Mouse (Mus musculus) embryonic facial prominence, embryonic 13.5 days (tissue): ENCODE measurements around the gene Ssr3. TPM values are rescaled to one million over a fixed set of nuclear protein-coding genes. Genes with fewer than 3 reads are reported as not detected.

Source experiments
- ATAC-seq: fragments of 200-750 bp; cut with Nextera tagmentation; 2 replicates; pipeline ENCODE4 v1.8.0; 2017; ENCODE audit warnings: low read depth; ENCODE audit not compliant: insufficient number of reproducible peaks, insufficient read depth, low FRiP score, low TSS enrichment
- H3K27ac ChIP-seq: fragments of 300-500 bp; sonication (generic); 2 replicates; pipeline ENCODE4 v1.5.1; 2015; ENCODE audit warnings: moderate library complexity, mild to moderate bottlenecking, inconsistent platforms
- H3K27me3 ChIP-seq: fragments of 300-500 bp; sonication (generic); 2 replicates; pipeline ENCODE4 v1.6.1; 2015; ENCODE audit warnings: mild to moderate bottlenecking, inconsistent platforms
- H3K36me3 ChIP-seq: fragments of 300-500 bp; sonication (generic); 2 replicates; pipeline ENCODE4 v1.6.1; 2015; ENCODE audit warnings: mild to moderate bottlenecking, inconsistent platforms
- H3K4me1 ChIP-seq: fragments of 300-500 bp; sonication (generic); 2 replicates; pipeline ENCODE4 v1.6.1; 2015; ENCODE audit warnings: inconsistent platforms
- H3K4me2 ChIP-seq: fragments of 300-500 bp; sonication (generic); 2 replicates; pipeline ENCODE4 v1.6.1; 2015; ENCODE audit warnings: moderate library complexity, mild to moderate bottlenecking, inconsistent platforms
- H3K4me3 ChIP-seq: fragments of 300-500 bp; sonication (generic); 2 replicates; pipeline ENCODE4 v1.5.1; 2015; ENCODE audit warnings: mild to moderate bottlenecking, inconsistent platforms
- H3K9ac ChIP-seq: fragments of 300-500 bp; sonication (generic); 2 replicates; pipeline ENCODE4 v1.6.1; 2015; ENCODE audit warnings: mild to moderate bottlenecking, inconsistent platforms
- H3K9me3 ChIP-seq: fragments of 300-500 bp; sonication (generic); 2 replicates; pipeline ENCODE4 v1.6.1; 2016; ENCODE audit warnings: inconsistent platforms
- WGBS: fragments of 180-500 bp; shearing (Covaris S2); methylation state at CpG from one replicate; pipeline ENCODE4 v1.1.7; 2015; ENCODE audit warnings: mixed read lengths; 5-methylcytosine and 5-hydroxymethylcytosine counted together
- polyA plus RNA-seq: library from polyadenylated mRNA; unstranded; fragments of >200 nt; fragmentation: Nextera tagmentation; extraction: Ambion mirVana; gene quantifications from 2 replicates; pipeline ENCODE4 v1.2.1, GENCODE M21; 2015

Gene Ssr3
- polyA plus RNA-seq = 249 and 254 TPM in 2 replicates

DNA sequence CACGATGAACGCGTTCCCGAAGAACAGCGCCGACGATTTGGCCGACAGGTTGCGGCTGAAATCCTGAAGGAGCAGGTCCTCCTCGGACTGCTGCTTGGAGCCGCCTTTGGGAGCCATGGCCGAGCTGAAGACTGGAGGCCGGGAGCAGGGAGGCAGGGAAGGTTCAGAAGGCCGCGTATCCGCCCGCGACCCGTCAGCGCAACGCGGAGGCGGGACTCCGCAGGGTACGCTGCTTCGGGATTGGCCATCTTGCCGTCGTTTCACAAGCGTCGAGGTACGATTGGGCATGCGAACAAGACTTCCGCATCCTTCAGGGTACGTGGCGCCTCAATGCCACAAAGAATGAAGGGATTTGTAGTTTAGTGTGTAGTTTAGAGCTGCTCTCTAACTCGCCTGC is at the start of gene Ssr3:
Ssr3 (minus strand) TSS at position 203 of the 397 bp plus-strand sequence.
- no peaks in the 10 kb centered on the region for H3K9me3 ChIP-seq
- ATAC-seq = peak; percentile 99
- peak within 1 kb of the TSS; percentile 94 for H3K9ac ChIP-seq
- H3K36me3 ChIP-seq = peaks cover 22% of the 10 kb centered on the region
- peak within 1 kb of the TSS; percentile 91 for H3K27ac ChIP-seq
- H3K4me2 ChIP-seq = peak within 1 kb of the TSS; percentile 81
- WGBS = under 1% methylated on average over 36 of the region's 36 CpGs
- peaks cover 11% of the 10 kb centered on the region; the same call in 1 of the 2 replicates for H3K4me1 ChIP-seq
- H3K4me3 ChIP-seq = peak within 1 kb of the TSS; percentile 84
- no peaks in the 10 kb centered on the region for H3K27me3 ChIP-seq

DNA sequence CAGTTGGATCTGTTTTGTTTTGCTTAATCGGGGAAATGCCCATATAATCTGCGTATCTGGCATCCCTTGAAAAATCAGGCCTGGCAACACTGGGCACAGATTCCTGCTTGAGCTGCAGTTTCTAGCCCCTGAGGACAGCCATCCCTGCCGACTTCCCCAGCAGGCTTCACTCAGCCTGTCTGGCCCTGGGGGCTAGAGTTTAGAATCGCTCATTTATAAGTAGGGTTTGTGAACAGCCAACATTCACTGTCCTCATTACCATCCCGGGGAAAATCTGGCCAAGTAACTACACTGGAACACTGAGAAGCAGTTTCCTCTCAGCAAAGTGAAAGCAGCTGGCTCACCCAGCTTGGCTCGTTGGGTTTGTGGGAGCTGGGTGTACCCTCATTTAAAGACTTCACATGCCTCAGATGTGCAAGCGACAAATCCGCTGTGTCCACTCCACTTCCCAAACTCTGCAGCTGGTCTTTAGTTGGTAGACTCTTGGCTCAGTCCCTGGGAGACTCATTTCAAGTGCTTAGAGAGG is 49.2 kb upstream of the Ssr3 start:
- H3K4me1 ChIP-seq = peaks cover 28% of the 10 kb centered on the region
- WGBS = 13% methylated on average over 8 of the region's 8 CpGs
- H3K9ac ChIP-seq = 0 out of 2 replicates have a peak overlapping the region, but pooled peaks have one; percentile 36
- no peak overlapping the region for H3K4me3 ChIP-seq
- H3K4me2 ChIP-seq = peak overlapping the region; percentile 46
- peak overlapping the region; percentile 85 for H3K27ac ChIP-seq
- no peaks in the 10 kb centered on the region for H3K36me3 ChIP-seq
- no peaks in the 10 kb centered on the region for H3K27me3 ChIP-seq
- H3K9me3 ChIP-seq = no peaks in the 10 kb centered on the region
- ATAC-seq = peak; percentile 20; the same call in 1 of the 2 replicates

- WGBS = 76% methylated on average over 7 of the region's 7 CpGs
- H3K4me1 ChIP-seq = peaks cover 32% of the 10 kb centered on the region
- H3K27me3 ChIP-seq = no peaks in the 10 kb centered on the region
Measured at GRCm38 (mm10) chr3:65438511-65439228, 46.2 kb upstream of the Ssr3 start.

DNA sequence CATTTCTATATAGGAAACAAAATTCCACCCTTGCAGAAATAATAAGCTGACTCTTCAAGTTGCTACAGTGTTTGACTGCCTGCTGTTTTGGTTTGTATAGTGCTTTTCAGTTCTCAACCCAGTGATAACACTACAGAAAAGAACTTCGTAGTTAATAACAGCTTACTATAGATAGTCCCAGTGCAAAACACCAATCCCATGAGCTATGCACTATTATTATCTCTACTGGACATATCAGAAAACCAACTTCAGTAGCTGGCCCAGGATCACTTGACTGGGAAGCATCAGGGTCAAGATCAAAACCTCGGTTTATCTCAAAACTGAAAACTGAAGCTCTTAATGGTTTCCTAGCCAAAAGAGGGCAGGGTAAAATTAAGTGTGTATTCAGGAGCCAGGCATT is 43.4 kb upstream of the Ssr3 start:
- Histone ChIP-seq H3K4me2 (no peak overlapping the region), H3K9me3 (peaks cover 5% of the 10 kb centered on the region; the same call in 1 of the 2 replicates), H3K27ac (no peak overlapping the region), H3K4me3 (no peak overlapping the region), H3K9ac (no peak overlapping the region), H3K4me1 (peaks cover 9% of the 10 kb centered on the region; the same call in 1 of the 2 replicates), H3K36me3 (no peaks in the 10 kb centered on the region), H3K27me3 (no peaks in the 10 kb centered on the region)
- ATAC-seq = no peak
- 68% methylated on average over 2 of the region's 2 CpGs for WGBS

More at GRCm38 (mm10) chr3:65438511-65439228, 46.2 kb upstream of the Ssr3 start:
- H3K4me2 ChIP-seq = no peak overlapping the region
- no peak overlapping the region for H3K4me3 ChIP-seq
- no peak for ATAC-seq
- peaks cover 3% of the 10 kb centered on the region; the same call in 1 of the 2 replicates for H3K9me3 ChIP-seq
- H3K36me3 ChIP-seq = no peaks in the 10 kb centered on the region
- H3K27ac ChIP-seq = no peak overlapping the region
- H3K9ac ChIP-seq = no peak overlapping the region

GRCm38 (mm10) chr3:65435101-65435571 is 42.7 kb upstream of the Ssr3 start:
- ATAC-seq = no peak
- Histone ChIP-seq H3K4me1 (0 out of 2 replicates have a peak, but pooled peaks cover 4% of the 10 kb centered on the region), H3K9me3 (peaks cover 5% of the 10 kb centered on the region; the same call in 1 of the 2 replicates), H3K4me3 (no peak overlapping the region), H3K36me3 (no peaks in the 10 kb centered on the region), H3K27ac (no peak overlapping the region), H3K27me3 (no peaks in the 10 kb centered on the region), H3K4me2 (no peak overlapping the region), H3K9ac (no peak overlapping the region)
- 69% methylated on average over 11 of the region's 11 CpGs for WGBS

- Histone ChIP-seq H3K9me3 (peaks cover 5% of the 10 kb centered on the region; the same call in 1 of the 2 replicates), H3K4me1 (0 out of 2 replicates have a peak, but pooled peaks cover 4% of the 10 kb centered on the region), H3K36me3 (no peaks in the 10 kb centered on the region), H3K27me3 (no peaks in the 10 kb centered on the region), H3K27ac (no peak overlapping the region), H3K4me3 (no peak overlapping the region), H3K9ac (no peak overlapping the region), H3K4me2 (no peak overlapping the region)
- 91% methylated on average over 5 of the region's 5 CpGs for WGBS
- no peak for ATAC-seq
Measured at GRCm38 (mm10) chr3:65432236-65432635, 39.8 kb upstream of the Ssr3 start.

DNA sequence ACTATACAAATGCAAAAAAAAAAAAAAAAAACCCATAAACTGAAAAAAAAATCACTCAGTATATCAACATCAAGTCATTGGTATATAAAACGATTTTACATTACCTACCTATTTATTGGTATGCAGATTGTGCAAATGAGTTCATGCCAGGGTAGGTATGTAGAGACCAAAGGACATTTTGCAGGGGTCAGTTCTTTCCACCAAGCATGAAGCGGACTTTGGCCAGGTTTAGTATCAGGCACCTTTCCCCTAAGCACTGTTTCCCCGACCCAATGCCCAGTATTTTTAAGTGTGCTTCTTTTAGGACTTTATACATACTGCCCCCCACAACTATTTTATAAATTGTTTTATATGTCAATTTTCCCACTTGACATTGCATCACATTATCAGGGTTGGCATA is 27.3 kb upstream of the Ssr3 start:
- H3K4me2 ChIP-seq = no peak overlapping the region

DNA sequence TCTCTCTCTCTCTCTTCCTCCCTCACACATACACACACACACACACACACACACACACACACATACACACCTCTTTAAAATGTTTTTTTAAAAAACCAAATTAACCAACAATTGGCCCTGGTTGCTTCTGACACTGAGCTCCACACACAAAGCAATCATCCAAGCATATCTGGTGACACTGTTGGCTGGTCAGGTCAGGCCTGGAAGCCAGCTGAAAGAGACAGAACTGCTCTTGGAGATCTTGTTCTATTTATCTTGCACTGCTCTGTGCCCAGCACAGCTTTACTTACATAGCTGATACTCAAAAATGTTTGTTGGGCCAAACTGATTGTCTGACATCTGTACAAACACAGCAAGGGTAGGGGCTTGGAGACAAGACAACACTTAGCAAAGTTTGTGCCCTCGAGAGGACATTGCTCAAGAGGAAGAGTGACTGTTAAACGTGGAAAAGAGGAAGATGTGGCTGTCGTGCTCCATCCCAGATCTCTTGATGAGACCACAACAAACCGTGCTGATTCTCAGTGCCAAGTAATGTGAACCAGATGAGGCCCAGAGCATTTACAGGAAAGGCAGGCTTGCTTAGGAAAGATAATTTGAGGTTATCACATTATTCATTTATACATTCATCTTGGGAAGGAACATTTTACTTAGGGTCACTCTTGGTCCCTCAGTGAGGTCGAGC is 25.6 kb upstream of the Ssr3 start:
- H3K4me1 ChIP-seq = peaks cover 13% of the 10 kb centered on the region
- H3K9me3 ChIP-seq = no peaks in the 10 kb centered on the region
- no peaks in the 10 kb centered on the region for H3K36me3 ChIP-seq
- no peak overlapping the region for H3K4me2 ChIP-seq
- H3K9ac ChIP-seq = no peak overlapping the region
- no peaks in the 10 kb centered on the region for H3K27me3 ChIP-seq
- no peak for ATAC-seq
- no peak overlapping the region for H3K27ac ChIP-seq
- WGBS = 28% methylated on average over 5 of the region's 5 CpGs
- H3K4me3 ChIP-seq = no peak overlapping the region

More for the DNA sequence above, 27.3 kb upstream of the Ssr3 start:
- Histone ChIP-seq H3K9me3 (no peaks in the 10 kb centered on the region), H3K27ac (no peak overlapping the region), H3K36me3 (no peaks in the 10 kb centered on the region), H3K4me3 (no peak overlapping the region), H3K4me1 (peaks cover 13% of the 10 kb centered on the region), H3K9ac (no peak overlapping the region), H3K27me3 (no peaks in the 10 kb centered on the region)
- no peak for ATAC-seq
- WGBS = 89% methylated on average over 3 of the region's 3 CpGs

- Histone ChIP-seq H3K4me3 (no peak overlapping the region), H3K9me3 (no peaks in the 10 kb centered on the region), H3K4me2 (no peak overlapping the region), H3K4me1 (peaks cover 13% of the 10 kb centered on the region), H3K27ac (no peak overlapping the region), H3K9ac (no peak overlapping the region), H3K27me3 (no peaks in the 10 kb centered on the region), H3K36me3 (no peaks in the 10 kb centered on the region)
- no peak for ATAC-seq
Measured at GRCm38 (mm10) chr3:65416571-65416970, 24.1 kb upstream of the Ssr3 start.

DNA sequence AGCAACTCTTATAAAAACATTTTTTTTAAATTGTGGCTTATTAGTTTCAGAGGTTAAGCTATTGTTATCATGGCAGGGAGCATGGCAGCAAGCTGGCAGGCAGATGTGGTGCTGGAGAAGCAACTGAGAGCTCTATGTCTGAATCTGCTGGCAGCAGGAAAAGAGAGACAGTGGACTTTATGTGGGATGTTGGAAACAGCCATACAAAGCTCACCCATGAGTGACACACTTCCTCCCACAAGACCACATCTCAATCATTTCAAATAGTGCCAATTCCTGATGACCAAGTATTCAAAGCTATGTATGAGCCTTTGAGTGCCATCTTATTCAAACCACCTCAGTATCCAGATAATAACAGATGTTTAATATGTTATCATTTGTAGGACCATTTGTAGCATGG is 15.5 kb upstream of the Ssr3 start:
- no peaks in the 10 kb centered on the region for H3K4me1 ChIP-seq
- no peaks in the 10 kb centered on the region for H3K9me3 ChIP-seq
- no peak overlapping the region for H3K27ac ChIP-seq
- H3K4me2 ChIP-seq = no peak overlapping the region
- ATAC-seq = no peak
- no peaks in the 10 kb centered on the region for H3K27me3 ChIP-seq
- H3K9ac ChIP-seq = no peak overlapping the region
- H3K36me3 ChIP-seq = no peaks in the 10 kb centered on the region
- H3K4me3 ChIP-seq = no peak overlapping the region

GRCm38 (mm10) chr3:65405781-65406180 is 13.4 kb upstream of the Ssr3 start:
- H3K27ac ChIP-seq = no peak overlapping the region
- WGBS = 78% methylated on average over 4 of the region's 4 CpGs

More at GRCm38 (mm10) chr3:65405781-65406180, 13.4 kb upstream of the Ssr3 start:
- Histone ChIP-seq H3K27me3 (no peaks in the 10 kb centered on the region), H3K4me3 (no peak overlapping the region), H3K9ac (no peak overlapping the region), H3K4me2 (no peak overlapping the region), H3K9me3 (no peaks in the 10 kb centered on the region), H3K4me1 (no peaks in the 10 kb centered on the region), H3K36me3 (no peaks in the 10 kb centered on the region)
- ATAC-seq = no peak
